ENCODE assay signal across 9 mouse cellular contexts in the genomic region with DNA sequence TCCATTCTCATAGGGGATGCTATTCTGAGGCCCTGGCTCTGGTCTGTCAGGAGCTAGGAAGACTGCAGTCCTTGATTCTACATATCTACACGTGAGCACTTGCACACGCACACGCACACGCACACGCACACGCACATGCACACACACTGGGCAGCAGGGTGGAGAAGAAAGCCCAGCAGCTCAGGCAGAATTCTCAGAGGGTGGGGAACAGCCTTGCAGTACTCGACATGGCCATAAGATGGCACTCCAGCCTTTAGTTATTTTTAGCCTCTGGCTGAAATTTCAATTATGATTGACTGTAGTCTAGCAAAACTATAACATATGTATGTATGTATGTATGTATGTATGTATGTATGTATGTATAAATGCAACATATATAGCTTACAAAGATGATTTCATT. TPM values are rescaled to one million over a fixed set of nuclear protein-coding genes. Genes with fewer than 3 reads are reported as not detected.
A peak's percentile ranks its signal among the peaks of the same experiment; 100 is the strongest.
DNase-seq lines count a peak whose midpoint lies in the region; ATAC-seq and TF ChIP-seq lines count a peak whose summit lies in the region.
"Had no signal": no experiment of that assay in that cellular context is flagged by ENCODE, and none has a peak within 500 bp of the region (broad histone marks: within the 10 kb centered on the region; RNA-seq: fewer than 3 reads in every experiment).

No protein-coding gene starts in this region.

- 22% methylated on average over 7 of the region's 7 CpGs for WGBS in spleen, adult 2 months
- WGBS in hindbrain, postnatal 0 days = 9% methylated on average over 7 of the region's 7 CpGs
- 12% methylated on average over 7 of the region's 7 CpGs for WGBS in liver, postnatal 0 days (ENCODE audit: insufficient replicate concordance)

- no peak overlapping the region for H3K9ac ChIP-seq in hindbrain, postnatal 0 days (replicated peaks; ENCODE audit: low read length)
- no peak overlapping the region for H3K9ac ChIP-seq in liver, postnatal 0 days (replicated peaks)
- H3K9ac ChIP-seq: heart, embryonic 13.5 days had no signal

- no peak for DNase-seq in spleen, adult 2 months (ENCODE audit: low read depth in 1 of 2, low spot score in 2 of 2)
- no peak for DNase-seq in spleen, postnatal 36 days (ENCODE audit: low spot score in 2 of 2)
- peak; percentile 65 for DNase-seq in brain, embryonic 14.5 days (ENCODE audit: low read depth)
- DNase-seq in hindbrain, postnatal 0 days (ENCODE audit: low spot score) = peak; percentile 78
- peak; percentile 55 for DNase-seq in liver, postnatal 0 days
- peak; percentile 43 for DNase-seq in retina, postnatal 7 days (ENCODE audit: low read depth, low spot score)

- TF ChIP-seq CTCF in spleen, adult 2 months (IDR thresholded peaks at IDR 0.05; ENCODE audit: extremely low read depth, insufficient read depth, insufficient read length, insufficient replicate concordance) = peak; percentile 2; the same call in 1 of the 2 replicates
- TF ChIP-seq CTCF in brain, embryonic 14.5 days (IDR thresholded peaks at IDR 0.05; ENCODE audit: borderline replicate concordance, extremely low read depth, insufficient read depth, insufficient read length) = peak; percentile 85
- peak; percentile 21; the same call in 1 of the 2 replicates for TF ChIP-seq CTCF in embryonic fibroblast, embryonic 13.5 days (IDR thresholded peaks at IDR 0.05; ENCODE audit: borderline replicate concordance, insufficient read depth, low read length)
- peak; percentile 91 for TF ChIP-seq CTCF in hindbrain, postnatal 0 days (IDR thresholded peaks at IDR 0.05; ENCODE audit: low read depth)
- TF ChIP-seq CTCF in liver, postnatal 0 days (IDR thresholded peaks at IDR 0.05; ENCODE audit: low read depth) = peak; percentile 79

- no peak overlapping the region for H3K4me2 ChIP-seq in hindbrain, postnatal 0 days (ENCODE audit: low read depth, low read length)
- no peak overlapping the region for H3K4me2 ChIP-seq in liver, postnatal 0 days (ENCODE audit: low read depth, low read length)
- H3K4me2 ChIP-seq: heart, embryonic 13.5 days had no signal

- no peaks in the 10 kb centered on the region for H3K4me1 ChIP-seq in spleen, adult 2 months (ENCODE audit: control insufficient read depth, insufficient read depth, insufficient read length)
- no peaks in the 10 kb centered on the region; the same call in 1 of the 2 replicates for H3K4me1 ChIP-seq in embryonic fibroblast, embryonic 13.5 days (ENCODE audit: control insufficient read depth, insufficient read depth, low read length)
- H3K4me1 ChIP-seq in hindbrain, postnatal 0 days (ENCODE audit: insufficient read depth, low read length) = 0 out of 2 replicates have a peak, but pooled peaks cover 3% of the 10 kb centered on the region
- no peaks in the 10 kb centered on the region for H3K4me1 ChIP-seq in liver, postnatal 0 days (ENCODE audit: insufficient read depth)

- no peak overlapping the region for H3K27ac ChIP-seq in spleen, adult 2 months (ENCODE audit: insufficient read depth, low read length)
- H3K27ac ChIP-seq in embryonic fibroblast, embryonic 13.5 days (ENCODE audit: insufficient read depth, low read length) = no peak overlapping the region
- no peak overlapping the region for H3K27ac ChIP-seq in hindbrain, postnatal 0 days
- no peak overlapping the region for H3K27ac ChIP-seq in liver, postnatal 0 days (ENCODE audit: low read depth)
- H3K27ac ChIP-seq: heart, embryonic 13.5 days had no signal

- no peak overlapping the region for H3K4me3 ChIP-seq in spleen, adult 2 months (ENCODE audit: extremely low read depth, insufficient read depth, insufficient read length)
- H3K4me3 ChIP-seq in embryonic fibroblast, embryonic 13.5 days (ENCODE audit: insufficient read depth, low read length) = no peak overlapping the region
- H3K4me3 ChIP-seq in hindbrain, postnatal 0 days (ENCODE audit: low read length) = no peak overlapping the region
- no peak overlapping the region for H3K4me3 ChIP-seq in liver, postnatal 0 days (ENCODE audit: low read depth, low read length)
- H3K4me3 ChIP-seq: heart, embryonic 13.5 days; myocyte had no signal

- TF ChIP-seq POLR2A in spleen, adult 2 months (IDR thresholded peaks at IDR 0.05; ENCODE audit: low read depth, low read length) = no peak
- no peak for TF ChIP-seq POLR2A in brain, embryonic 14.5 days (IDR thresholded peaks at IDR 0.05; ENCODE audit: borderline replicate concordance, extremely low read depth, insufficient read depth, insufficient read length, poor library complexity, severe bottlenecking)
- TF ChIP-seq POLR2A in embryonic fibroblast, embryonic 13.5 days (IDR thresholded peaks at IDR 0.05; ENCODE audit: low read depth, low read length) = no peak

- no peak for TF ChIP-seq EP300 in liver, postnatal 0 days (IDR thresholded peaks at IDR 0.05; ENCODE audit: low read depth)

- no peaks in the 10 kb centered on the region for H3K27me3 ChIP-seq in spleen, adult 2 months (ENCODE audit: control insufficient read depth, insufficient read depth, low read length)
- H3K27me3 ChIP-seq in hindbrain, postnatal 0 days (ENCODE audit: insufficient read depth, low read length) = no peaks in the 10 kb centered on the region; the same call in 1 of the 2 replicates
- peaks cover 10% of the 10 kb centered on the region; the same call in 1 of the 2 replicates for H3K27me3 ChIP-seq in liver, postnatal 0 days (ENCODE audit: insufficient read depth, low read length)

- no peaks in the 10 kb centered on the region for H3K36me3 ChIP-seq in spleen, adult 2 months (ENCODE audit: control insufficient read depth, insufficient read depth, low read length)
- no peaks in the 10 kb centered on the region for H3K36me3 ChIP-seq in hindbrain, postnatal 0 days (ENCODE audit: insufficient read depth, low read length)
- H3K36me3 ChIP-seq in liver, postnatal 0 days (replicated peaks; ENCODE audit: insufficient read depth, low read length) = no peaks in the 10 kb centered on the region

- no peaks in the 10 kb centered on the region for H3K9me3 ChIP-seq in hindbrain, postnatal 0 days (ENCODE audit: low read length)
- no peaks in the 10 kb centered on the region for H3K9me3 ChIP-seq in liver, postnatal 0 days (ENCODE audit: low read length)
- H3K9me3 ChIP-seq: heart, embryonic 13.5 days had no signal

- 0 out of 2 replicates have a peak, but pooled peaks have one; percentile 48 for ATAC-seq in hindbrain, postnatal 0 days
- no peak for ATAC-seq in liver, postnatal 0 days

RNA-seq across cellular contexts. Expression of gene A730049H05Rik, which starts 31.5 kb away (rescaled TPM):
- polyA plus RNA-seq in spleen, adult 2 months (2012; rRNA removed) = 0.08 TPM in 2 replicates
- 0.44 and 0.48 TPM in 2 replicates for polyA plus RNA-seq in brain, embryonic 14.5 days (2012; rRNA removed)
- 0.56 and 1.6 TPM in 2 replicates for polyA plus RNA-seq in embryonic fibroblast, embryonic 13.5 days (2011; ENCODE audit: insufficient read length, low read depth, missing spikeins)
- 0.65 and 0.68 TPM in 2 replicates for total RNA-seq in hindbrain, postnatal 0 days (2014; rRNA removed)
- polyA plus RNA-seq in hindbrain, postnatal 0 days (2015; fragmentation: Nextera tagmentation; extraction: Ambion mirVana) = 1.2 and 1.7 TPM in 2 replicates
- not detected in 2 replicates for polyA plus RNA-seq in liver, postnatal 0 days (2015; fragmentation: Nextera tagmentation; extraction: Ambion mirVana)

Comparison
In these comparisons a context has a peak if more than half of its experiments do, and no peak if none do; other contexts are left out.
1. DNase-seq: peak in brain, embryonic 14.5 days (single experiment), hindbrain, postnatal 0 days (single experiment), liver, postnatal 0 days (single experiment) and retina, postnatal 7 days (single experiment); none in spleen, adult 2 months (0 of 2) and spleen, postnatal 36 days (0 of 2).
2. CTCF ChIP-seq: peak in every context shown above with its lines; median percentile 91 in hindbrain, postnatal 0 days; 85 in brain, embryonic 14.5 days; 79 in liver, postnatal 0 days; 21 in embryonic fibroblast, embryonic 13.5 days; 2 in spleen, adult 2 months.